Mouse (Mus musculus) heart, postnatal 0 days (tissue): ENCODE data around the gene 1810024B03Rik. TPM values are rescaled to one million over a fixed set of nuclear protein-coding genes. Genes with fewer than 3 reads are reported as not detected.

Experiments used
- ATAC-seq: fragments of 200-750 bp; cut with Nextera tagmentation; 2 replicates; pipeline ENCODE4 v1.8.0; 2017; ENCODE audit warnings: low read depth, moderate number of reproducible peaks, moderate library complexity; ENCODE audit not compliant: insufficient read depth
- DNase-seq: peaks from one replicate; pipeline ENCODE4 v3.0.0-alpha.2; 2016; ENCODE audit warnings: low spot score
- H3K27ac ChIP-seq: fragments of 300-500 bp; sonication (generic); 2 replicates; pipeline ENCODE4 v1.5.1; 2014; ENCODE audit warnings: low read depth, mild to moderate bottlenecking
- H3K27me3 ChIP-seq: fragments of 300-500 bp; sonication (generic); 2 replicates; pipeline ENCODE4 v1.6.1; 2014; ENCODE audit warnings: low read length, mixed read lengths; ENCODE audit not compliant: control insufficient read depth, insufficient read depth
- H3K36me3 ChIP-seq: fragments of 300-500 bp; sonication (generic); replicated peaks from 2 replicates; pipeline ENCODE4 v1.6.1; 2014; ENCODE audit warnings: low read length, mixed read lengths; ENCODE audit not compliant: control insufficient read depth, insufficient read depth
- H3K4me1 ChIP-seq: fragments of 300-500 bp; sonication (generic); 2 replicates; pipeline ENCODE4 v1.6.1; 2014; ENCODE audit warnings: antibody characterized with exemption; ENCODE audit not compliant: control insufficient read depth, insufficient read depth
- H3K4me2 ChIP-seq: fragments of 300-500 bp; sonication (generic); 2 replicates; pipeline ENCODE4 v1.6.1; 2014; ENCODE audit warnings: low read depth, mild to moderate bottlenecking, low read length, moderate library complexity
- H3K4me3 ChIP-seq: fragments of 300-500 bp; sonication (generic); 2 replicates; pipeline ENCODE4 v1.5.1; 2014; ENCODE audit warnings: low read depth, low read length
- H3K9ac ChIP-seq: fragments of 300-500 bp; sonication (generic); replicated peaks from 2 replicates; pipeline ENCODE4 v1.6.1; 2014; ENCODE audit warnings: low read depth, low read length, mixed read lengths
- H3K9me3 ChIP-seq: fragments of 300-500 bp; sonication (generic); replicated peaks from 2 replicates; pipeline ENCODE4 v1.6.1; 2016; ENCODE audit warnings: low read length; ENCODE audit not compliant: control insufficient read depth
- CTCF ChIP-seq: IDR thresholded peaks from 2 replicates; pipeline ENCODE4 v1.5.1; 2016; ENCODE audit warnings: antibody characterized with exemption, control low read depth, low read depth
- EP300 ChIP-seq: IDR thresholded peaks from 2 replicates; pipeline ENCODE4 v1.6.1; 2016; ENCODE audit warnings: antibody characterized with exemption, low read depth
- WGBS: fragments of 180-500 bp; shearing (Covaris S2); extraction: QIAGEN DNeasy Blood & Tissue Kit; methylation state at CpG from one replicate; pipeline ENCODE4 v1.1.7; 2014; 5-methylcytosine and 5-hydroxymethylcytosine counted together
- polyA plus RNA-seq: library from polyadenylated mRNA; unstranded; fragments of >200 nt; fragmentation: Nextera tagmentation; extraction: Ambion mirVana; gene quantifications from 2 replicates; pipeline ENCODE4 v1.2.1, GENCODE M21; 2015
- total RNA-seq: library from RNA; depleted of rRNA; stranded (reverse); fragments of >200 nt; gene quantifications from 2 replicates; pipeline ENCODE4 v1.2.3, GENCODE M21; 2014; ENCODE audit warnings: low replicate concordance

The 1810024B03Rik gene
- total and polyA plus RNA-seq, 2 experiments from 2014 or later: 0.27 to 1.9 TPM

DNA sequence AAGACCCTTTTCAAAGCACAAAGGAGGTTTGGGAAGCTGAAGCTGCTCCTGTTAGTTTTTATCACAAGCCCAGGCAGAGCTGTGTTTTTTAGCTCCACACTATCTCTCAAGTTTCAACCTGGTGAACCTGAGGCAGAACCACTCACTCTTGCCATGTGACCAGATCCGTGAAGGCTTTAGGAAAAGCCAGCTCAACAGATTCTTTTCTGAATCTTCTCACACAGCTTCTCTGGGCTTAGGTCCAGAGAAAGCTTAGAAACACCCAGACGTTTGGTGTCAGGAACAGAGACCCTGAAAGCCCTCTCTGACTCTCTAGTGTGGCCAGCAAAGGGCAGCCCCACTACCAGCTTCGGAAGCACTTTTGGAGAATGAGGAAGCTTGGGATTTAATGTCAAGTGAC lies 43.4 kb upstream of the 1810024B03Rik start:
- Histone ChIP-seq H3K36me3 (peaks cover 8% of the 10 kb centered on the region; the same call in 1 of the 2 replicates), H3K9me3 (no peaks in the 10 kb centered on the region), H3K4me1 (peaks cover 40% of the 10 kb centered on the region), H3K27me3 (no peaks in the 10 kb centered on the region), H3K27ac (peak overlapping the region; percentile 70), H3K4me2 (no peak overlapping the region), H3K4me3 (no peak overlapping the region), H3K9ac (peak overlapping the region; percentile 17; the same call in 1 of the 2 replicates)
- 35% methylated on average over 3 of the region's 3 CpGs for WGBS
- ATAC-seq: no peak
- TF ChIP-seq EP300 (no peak), CTCF (no peak)
- DNase-seq: no peak

DNA sequence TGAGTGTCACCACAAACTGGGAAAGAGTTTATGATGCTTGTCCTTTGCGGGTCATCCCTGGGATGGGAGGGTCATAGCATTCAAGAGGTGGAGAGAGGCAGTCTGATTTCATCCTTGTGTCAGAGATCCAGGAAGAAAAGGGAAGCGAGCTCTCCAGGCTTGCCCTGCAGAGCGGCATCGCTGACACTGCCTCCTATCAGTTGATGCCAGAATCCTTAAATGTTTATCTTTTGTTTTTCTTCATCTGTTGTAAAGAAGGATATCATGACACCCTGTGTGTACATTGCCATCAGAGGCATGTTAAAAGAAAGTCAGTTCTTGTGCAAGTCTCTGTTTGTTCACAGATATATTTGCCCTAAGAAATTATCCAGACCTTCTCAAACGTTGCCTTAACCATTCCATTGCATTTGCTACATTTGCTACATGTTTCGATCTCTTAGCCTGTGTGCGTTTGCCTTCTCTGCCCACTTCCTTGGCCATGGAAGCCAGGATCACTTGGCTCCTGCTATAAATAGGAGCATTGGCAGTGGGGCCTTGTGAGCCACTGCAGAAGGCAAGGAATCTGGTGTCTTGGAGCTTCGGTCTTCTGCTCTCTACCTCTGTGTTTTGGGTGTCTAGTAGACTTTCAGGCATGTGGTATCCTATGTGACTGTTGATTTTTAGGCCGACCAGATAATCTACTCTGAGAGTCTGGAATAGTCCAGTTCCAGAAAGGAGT lies 42.4 kb upstream of the 1810024B03Rik start:
- TF ChIP-seq EP300: no peak
- no peak for TF ChIP-seq CTCF
- H3K9ac ChIP-seq: no peak overlapping the region
- H3K27me3 ChIP-seq: no peaks in the 10 kb centered on the region
- H3K36me3 ChIP-seq: peaks cover 9% of the 10 kb centered on the region
- H3K27ac ChIP-seq: no peak overlapping the region
- H3K9me3 ChIP-seq: no peaks in the 10 kb centered on the region
- H3K4me1 ChIP-seq: peaks cover 40% of the 10 kb centered on the region
- WGBS: 71% methylated on average over 9 of the region's 9 CpGs
- DNase-seq (no peak), ATAC-seq (no peak)
- no peak overlapping the region for H3K4me2 ChIP-seq
- H3K4me3 ChIP-seq: no peak overlapping the region

DNA sequence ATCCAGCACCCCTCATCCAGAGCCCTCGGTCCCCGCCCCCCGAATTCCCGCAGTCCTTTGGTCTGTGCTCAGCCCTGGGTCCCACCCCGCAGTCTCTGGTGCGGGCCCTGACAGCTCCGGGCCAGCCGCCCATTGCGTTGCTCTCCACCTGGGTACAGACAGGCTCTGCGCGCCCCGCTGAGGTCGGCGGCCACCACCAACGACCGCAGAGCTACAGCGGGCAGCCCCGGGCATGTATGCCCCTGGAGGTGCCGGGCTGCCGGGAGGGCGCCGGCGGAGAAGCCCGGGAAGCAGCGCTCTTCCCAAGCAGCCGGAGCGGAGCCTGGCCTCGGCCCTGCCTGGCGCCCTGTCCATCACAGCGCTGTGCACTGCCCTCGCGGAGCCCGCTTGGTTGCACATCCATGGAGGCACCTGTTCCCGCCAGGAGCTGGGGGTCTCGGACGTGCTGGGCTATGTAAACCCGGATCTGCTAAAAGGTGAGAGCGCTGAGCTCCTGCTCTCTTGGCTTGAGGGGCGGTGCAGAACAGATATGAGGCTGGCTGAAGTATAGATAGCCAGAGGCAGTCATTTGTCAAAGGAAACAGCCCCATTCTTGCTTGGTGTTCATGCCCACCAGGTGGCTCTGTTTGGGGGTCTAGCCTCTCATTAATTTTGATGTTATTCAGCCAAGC lies 40.4 kb upstream of the 1810024B03Rik start:
- Histone ChIP-seq H3K4me3 (peak overlapping the region; percentile 96), H3K4me1 (peaks cover 40% of the 10 kb centered on the region), H3K9me3 (no peaks in the 10 kb centered on the region), H3K27ac (peak overlapping the region; percentile 84), H3K27me3 (no peaks in the 10 kb centered on the region), H3K36me3 (peaks cover 26% of the 10 kb centered on the region), H3K9ac (peak overlapping the region; percentile 93), H3K4me2 (peak overlapping the region; percentile 98)
- ATAC-seq (peak; percentile 18), DNase-seq (no peak)
- under 1% methylated on average over 39 of the region's 39 CpGs for whole genome bisulfite sequencing
- TF ChIP-seq CTCF: peak; percentile 35; the same call in 1 of the 2 replicates
- no peak for TF ChIP-seq EP300

DNA sequence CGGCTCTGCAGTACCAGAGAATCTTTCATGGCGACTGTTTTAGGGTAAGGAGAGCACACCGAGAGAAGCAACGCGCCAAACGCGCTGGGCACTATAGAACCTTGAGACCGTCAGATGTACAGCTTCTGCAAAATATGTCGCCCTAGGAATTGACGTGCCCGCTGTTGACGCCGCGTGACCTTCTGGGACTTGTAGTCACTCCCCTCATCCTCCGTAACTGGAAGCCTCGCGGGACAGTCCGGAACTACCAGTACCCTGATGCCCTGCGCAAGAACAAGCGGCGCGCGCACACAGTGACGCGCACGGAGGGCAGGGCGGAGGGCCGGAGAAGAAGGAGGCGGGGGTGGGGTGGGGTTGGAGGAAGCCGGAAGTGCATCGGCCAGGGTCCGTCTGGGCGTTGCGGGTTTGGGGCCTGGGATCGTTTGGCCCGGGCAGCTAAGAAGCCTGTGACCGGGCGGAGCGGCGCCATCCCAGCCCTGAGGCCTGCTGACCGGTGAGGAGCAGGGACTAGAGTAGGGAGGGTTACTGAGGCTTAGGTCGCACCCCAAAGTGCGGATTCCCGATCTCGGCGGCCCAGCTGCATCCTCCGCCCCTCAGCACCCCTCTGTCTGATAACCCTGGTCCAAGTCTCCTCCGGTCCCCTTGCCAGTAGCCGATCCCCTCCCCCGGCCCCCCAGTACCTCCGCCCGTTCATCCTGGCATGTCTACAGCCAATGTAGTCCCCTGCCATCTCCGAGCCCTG lies 39.7 kb upstream of the 1810024B03Rik start, which contains the start of the genes Ciao1 and Tmem127:
Ciao1 (minus strand) TSS at position 225 of the 742 bp plus-strand sequence.
Tmem127 (plus strand) TSS at position 317 of the 742 bp plus-strand sequence.
- Histone ChIP-seq H3K9me3 (no peaks in the 10 kb centered on the region), H3K9ac (peak within 1 kb of the TSS; percentile 93), H3K4me2 (peak within 1 kb of the TSS; percentile 98), H3K36me3 (peaks cover 30% of the 10 kb centered on the region), H3K4me3 (peak within 1 kb of the TSS; percentile 96), H3K27me3 (no peaks in the 10 kb centered on the region), H3K4me1 (peaks cover 40% of the 10 kb centered on the region), H3K27ac (peak within 1 kb of the TSS; percentile 84)
- ATAC-seq (peak; percentile 98), DNase-seq (peak; percentile 98)
- WGBS: under 1% methylated on average over 53 of the region's 53 CpGs
- TF ChIP-seq EP300: no peak
- TF ChIP-seq CTCF: no peak

DNA sequence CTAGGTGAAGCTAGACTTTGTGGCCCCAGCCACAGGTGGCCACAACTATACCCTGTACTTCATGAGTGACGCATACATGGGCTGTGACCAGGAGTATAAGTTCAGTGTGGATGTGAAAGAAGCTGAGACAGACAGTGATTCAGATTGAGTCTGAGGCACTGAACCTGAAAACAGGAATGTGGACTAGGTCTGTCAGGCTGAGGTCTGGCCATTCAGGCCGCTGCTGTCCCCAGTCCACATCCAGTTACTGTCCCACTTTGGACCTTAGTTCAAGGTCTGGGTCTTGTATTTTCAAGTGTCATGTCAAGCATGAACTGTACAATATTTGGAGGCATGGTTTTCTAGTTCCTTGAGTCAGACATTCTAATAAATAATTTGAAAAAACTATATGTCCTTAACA lies 32.0 kb upstream of the 1810024B03Rik start:
- Histone ChIP-seq H3K27me3 (no peaks in the 10 kb centered on the region), H3K9ac (no peak overlapping the region), H3K4me2 (no peak overlapping the region), H3K4me3 (no peak overlapping the region), H3K4me1 (no peaks in the 10 kb centered on the region), H3K27ac (no peak overlapping the region), H3K9me3 (no peaks in the 10 kb centered on the region), H3K36me3 (peaks cover 87% of the 10 kb centered on the region)
- TF ChIP-seq EP300: no peak
- no peak for TF ChIP-seq CTCF
- 91% methylated on average over 2 of the region's 2 CpGs for WGBS
- no peak for ATAC-seq
- DNase-seq: no peak
